Mouse (Mus musculus) hindbrain, embryonic 13.5 days (tissue): ENCODE results near the gene Dlg5. TPM values are rescaled to one million over a fixed set of nuclear protein-coding genes. Genes with fewer than 3 reads are reported as not detected.
A peak's percentile ranks its signal among the peaks of the same experiment; 100 is the strongest.

Source experiments
- ATAC-seq: fragments of 200-750 bp; cut with Nextera tagmentation; 2 replicates; pipeline ENCODE4 v1.8.0; 2017; ENCODE audit warnings: moderate TSS enrichment; ENCODE audit not compliant: low FRiP score
- H3K27ac ChIP-seq: fragments of 300-500 bp; sonication (generic); 2 replicates; pipeline ENCODE4 v1.5.1; 2015; ENCODE audit warnings: inconsistent platforms, mild to moderate bottlenecking, moderate library complexity
- H3K27me3 ChIP-seq: fragments of 300-500 bp; sonication (generic); 2 replicates; pipeline ENCODE4 v1.6.1; 2015; ENCODE audit warnings: mild to moderate bottlenecking, inconsistent platforms
- H3K36me3 ChIP-seq: fragments of 300-500 bp; sonication (generic); 2 replicates; pipeline ENCODE4 v1.6.1; 2015; ENCODE audit warnings: mild to moderate bottlenecking, inconsistent platforms
- H3K4me1 ChIP-seq: fragments of 300-500 bp; sonication (generic); replicated peaks from 2 replicates; pipeline ENCODE4 v1.6.1; 2015; ENCODE audit warnings: inconsistent platforms
- H3K4me2 ChIP-seq: fragments of 300-500 bp; sonication (generic); 2 replicates; pipeline ENCODE4 v1.6.1; 2015; ENCODE audit warnings: inconsistent platforms, mild to moderate bottlenecking, moderate library complexity
- H3K4me3 ChIP-seq: fragments of 300-500 bp; sonication (generic); 2 replicates; pipeline ENCODE4 v1.5.1; 2015; ENCODE audit warnings: mild to moderate bottlenecking, inconsistent platforms
- H3K9ac ChIP-seq: fragments of 300-500 bp; sonication (generic); 2 replicates; pipeline ENCODE4 v1.6.1; 2015; ENCODE audit warnings: mild to moderate bottlenecking, inconsistent platforms
- H3K9me3 ChIP-seq: fragments of 300-500 bp; sonication (generic); 2 replicates; pipeline ENCODE4 v1.6.1; 2016; ENCODE audit warnings: inconsistent platforms
- WGBS: fragments of 180-500 bp; shearing (Covaris S2); methylation state at CpG from one replicate; pipeline ENCODE4 v1.1.7; 2015; 5-methylcytosine and 5-hydroxymethylcytosine counted together
- polyA plus RNA-seq: library from polyadenylated mRNA; unstranded; fragments of >200 nt; fragmentation: Nextera tagmentation; extraction: Ambion mirVana; gene quantifications from 2 replicates; pipeline ENCODE4 v1.2.1, GENCODE M21; 2015

Gene Dlg5
- polyA plus RNA-seq, 1 experiment from 2014 or later, result 18.7 TPM

DNA sequence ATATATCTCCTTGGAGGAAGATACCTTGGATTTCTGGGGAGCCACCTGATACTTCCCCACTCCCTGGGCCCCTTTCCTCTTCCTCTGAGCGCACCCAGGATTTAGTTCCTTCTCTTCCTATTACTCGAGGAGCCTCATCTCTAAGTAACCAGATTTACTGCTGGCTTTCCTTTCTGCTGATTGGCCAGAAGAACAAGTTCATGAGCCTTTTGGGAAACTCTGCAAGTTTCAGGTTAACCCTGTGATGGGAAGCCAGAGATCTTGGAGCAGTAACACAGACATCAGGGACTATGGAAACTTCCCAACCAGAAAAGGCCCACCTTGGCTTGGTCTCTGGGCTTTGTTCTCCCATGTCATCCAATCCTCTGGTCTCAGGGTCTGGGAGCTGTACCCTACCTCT is 10.2 kb upstream of the Dlg5 start:
- Histone ChIP-seq H3K9ac (no peak overlapping the region), H3K27ac (no peak overlapping the region), H3K9me3 (no peaks in the 10 kb centered on the region), H3K4me2 (no peak overlapping the region), H3K4me3 (no peak overlapping the region), H3K4me1 (peaks cover 13% of the 10 kb centered on the region), H3K36me3 (no peaks in the 10 kb centered on the region), H3K27me3 (no peaks in the 10 kb centered on the region)
- ATAC-seq, result no peak
- WGBS, result 78% methylated on average over 2 of the region's 2 CpGs

DNA sequence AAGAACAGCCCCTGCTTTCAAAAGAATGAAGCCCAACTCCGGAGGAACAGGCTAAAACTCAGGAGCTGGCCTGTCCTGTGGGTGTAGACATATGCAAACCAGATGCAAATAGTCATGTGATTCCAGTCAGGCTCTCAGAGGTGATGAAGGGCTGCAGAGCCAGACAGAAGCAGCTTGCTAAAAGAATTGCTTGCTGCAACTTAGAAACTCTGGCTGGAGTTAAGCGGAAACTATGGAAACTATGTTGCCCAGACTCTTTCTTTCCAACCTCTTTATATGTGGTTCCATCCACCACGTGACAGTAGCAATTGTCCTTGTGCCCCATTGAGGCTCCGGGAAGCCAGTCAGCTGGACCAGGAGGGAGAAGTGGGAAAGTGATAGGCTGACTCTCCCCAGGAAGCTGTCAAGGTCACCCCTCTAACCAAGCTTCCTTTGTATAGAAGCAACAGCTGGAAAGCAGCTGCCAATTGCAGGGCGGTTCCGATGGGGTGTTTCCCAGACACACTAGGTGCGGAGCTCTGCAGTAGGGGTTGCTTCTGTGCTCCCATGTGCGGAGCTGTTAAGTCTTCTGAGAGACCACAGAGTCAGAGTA is 8.0 kb upstream of the Dlg5 start:
- Histone ChIP-seq H3K36me3 (no peaks in the 10 kb centered on the region), H3K27ac (peak overlapping the region; percentile 45), H3K27me3 (no peaks in the 10 kb centered on the region), H3K4me3 (no peak overlapping the region), H3K4me1 (peaks cover 13% of the 10 kb centered on the region), H3K9me3 (no peaks in the 10 kb centered on the region), H3K4me2 (no peak overlapping the region), H3K9ac (no peak overlapping the region; the same call in 1 of the 2 replicates)
- ATAC-seq, result peak; percentile 52
- WGBS, result 6% methylated on average over 8 of the region's 8 CpGs

DNA sequence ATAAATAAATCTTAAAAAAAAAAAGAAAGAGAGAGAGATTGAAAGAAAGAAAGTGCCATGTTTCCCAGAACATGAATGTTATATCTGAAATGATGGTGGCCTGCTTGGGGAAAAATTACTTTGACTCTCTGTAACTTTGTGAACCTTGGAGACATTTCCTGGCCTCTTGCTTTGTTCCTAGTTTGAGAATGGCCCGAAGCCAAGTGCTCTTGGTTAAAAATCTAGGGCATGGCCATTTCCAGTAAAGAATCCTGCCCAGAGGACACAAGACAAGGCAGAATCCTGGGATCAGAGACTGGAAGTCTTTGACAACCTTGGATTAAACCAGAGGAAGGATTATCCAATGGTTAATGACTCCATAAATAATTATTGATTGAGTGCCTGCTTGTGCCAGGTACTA is 5.6 kb upstream of the Dlg5 start:
- no peak overlapping the region for H3K4me2 ChIP-seq
- H3K27me3 ChIP-seq, result no peaks in the 10 kb centered on the region
- H3K4me3 ChIP-seq, result no peak overlapping the region
- no peaks in the 10 kb centered on the region for H3K9me3 ChIP-seq
- peaks cover 13% of the 10 kb centered on the region for H3K4me1 ChIP-seq
- H3K9ac ChIP-seq, result no peak overlapping the region
- 93% methylated on average over 1 of the region's 1 CpGs for WGBS
- no peaks in the 10 kb centered on the region for H3K36me3 ChIP-seq
- no peak for ATAC-seq
- H3K27ac ChIP-seq, result no peak overlapping the region

GRCm38 (mm10) chr14:24249926-24250325 is 4.2 kb upstream of the Dlg5 start:
- Histone ChIP-seq H3K27me3 (no peaks in the 10 kb centered on the region), H3K4me1 (peaks cover 20% of the 10 kb centered on the region), H3K4me3 (no peak overlapping the region), H3K4me2 (no peak overlapping the region), H3K27ac (no peak overlapping the region), H3K9ac (no peak overlapping the region), H3K9me3 (no peaks in the 10 kb centered on the region), H3K36me3 (no peaks in the 10 kb centered on the region)
- 61% methylated on average over 2 of the region's 2 CpGs for WGBS
- no peak for ATAC-seq

DNA sequence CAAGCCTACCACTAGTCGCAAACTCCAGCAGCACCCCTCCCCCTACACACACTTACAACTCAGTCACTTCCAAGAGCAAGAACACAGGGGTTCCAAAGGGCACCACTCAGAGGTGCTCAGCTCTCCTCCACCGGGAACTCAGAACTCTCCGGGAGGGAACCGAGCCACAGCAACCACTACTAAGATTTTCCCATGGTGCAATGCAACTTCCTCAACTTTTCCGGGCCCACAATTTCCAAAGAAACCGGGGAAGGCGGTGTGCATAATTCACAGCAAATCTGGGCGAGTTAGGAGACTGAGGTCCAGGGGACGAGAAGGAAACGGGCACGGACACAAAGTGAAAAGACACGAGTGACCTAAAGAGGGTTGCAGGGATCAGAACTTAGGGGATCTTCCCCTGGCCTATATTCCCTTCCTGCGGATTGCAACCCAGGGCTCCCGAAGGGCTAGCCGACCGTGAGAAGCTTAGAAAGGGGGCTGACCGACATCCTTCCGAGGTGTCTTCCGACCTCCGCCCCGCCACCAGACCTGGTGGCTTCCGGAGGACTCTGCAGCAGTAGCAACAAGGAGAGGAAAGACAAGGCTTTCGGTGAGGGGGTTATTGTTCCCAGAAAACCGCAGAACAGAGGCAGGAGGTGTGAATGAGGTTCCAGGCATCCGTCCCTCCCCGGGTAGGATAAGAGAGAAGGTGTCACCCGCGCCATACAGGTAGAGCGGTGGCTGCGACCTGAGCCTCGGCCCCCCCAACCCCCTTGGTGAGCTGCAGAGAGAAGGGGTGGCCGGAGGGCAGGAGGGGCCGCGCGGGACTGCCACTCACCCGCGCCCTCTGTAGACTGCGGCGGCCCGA is 1.2 kb downstream of the Dlg5 start:
- Histone ChIP-seq H3K4me2 (peak overlapping the region; percentile 71), H3K4me3 (peak overlapping the region; percentile 84), H3K9me3 (no peaks in the 10 kb centered on the region), H3K27ac (peak overlapping the region; percentile 96), H3K27me3 (no peaks in the 10 kb centered on the region), H3K36me3 (peaks cover 13% of the 10 kb centered on the region), H3K4me1 (peaks cover 48% of the 10 kb centered on the region), H3K9ac (peak overlapping the region; percentile 96)
- ATAC-seq, result peak; percentile 38; the same call in 1 of the 2 replicates
- WGBS, result under 1% methylated on average over 40 of the region's 40 CpGs

DNA sequence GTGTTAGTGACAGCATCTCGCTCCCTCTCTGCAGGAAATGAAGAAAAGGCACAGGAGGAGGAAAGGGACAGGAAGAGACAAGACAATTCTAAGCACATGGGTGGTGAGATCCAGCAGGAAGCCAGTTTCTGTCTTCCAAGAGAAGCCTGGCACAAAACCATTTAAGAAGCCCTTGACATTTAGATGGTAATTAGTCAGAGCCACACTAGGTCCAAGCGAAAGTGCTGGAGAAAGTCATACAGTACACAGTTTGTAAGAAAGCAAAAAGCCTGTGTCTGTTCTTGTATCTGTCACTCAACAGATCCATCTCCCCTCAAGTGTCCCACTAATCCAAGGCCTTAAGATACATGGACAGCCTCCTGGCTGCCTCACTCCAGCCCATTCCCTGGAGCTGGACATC is 3.7 kb downstream of the Dlg5 start:
- no peak overlapping the region for H3K4me2 ChIP-seq
- peaks cover 13% of the 10 kb centered on the region for H3K36me3 ChIP-seq
- peaks cover 66% of the 10 kb centered on the region for H3K4me1 ChIP-seq
- no peak overlapping the region for H3K4me3 ChIP-seq
- H3K27ac ChIP-seq, result no peak overlapping the region
- no peaks in the 10 kb centered on the region for H3K9me3 ChIP-seq
- no peak overlapping the region for H3K9ac ChIP-seq
- WGBS, result 92% methylated on average over 2 of the region's 2 CpGs
- H3K27me3 ChIP-seq, result no peaks in the 10 kb centered on the region
- no peak for ATAC-seq

DNA sequence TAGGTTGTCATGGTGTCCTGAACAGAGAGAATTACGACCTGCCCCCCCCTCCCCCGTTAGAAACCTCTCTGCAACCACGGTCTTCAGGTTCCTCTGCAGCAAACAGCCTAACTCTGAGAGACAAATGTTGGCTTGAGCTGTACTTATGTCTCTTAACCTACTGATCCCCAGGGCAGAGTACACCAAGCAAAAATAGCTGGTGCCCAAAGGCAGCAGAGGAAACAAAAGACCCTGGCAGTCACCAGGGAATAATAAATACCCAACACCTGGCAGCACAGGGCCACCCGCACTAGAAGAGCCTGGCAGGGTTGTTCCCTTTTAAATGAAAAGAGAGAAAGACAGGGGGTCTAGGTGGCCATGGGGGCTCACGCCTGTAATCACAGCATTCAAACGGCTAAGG is 4.9 kb downstream of the Dlg5 start:
- Histone ChIP-seq H3K27me3 (no peaks in the 10 kb centered on the region), H3K9ac (no peak overlapping the region), H3K4me2 (no peak overlapping the region), H3K9me3 (no peaks in the 10 kb centered on the region), H3K36me3 (peaks cover 13% of the 10 kb centered on the region), H3K27ac (no peak overlapping the region), H3K4me3 (no peak overlapping the region), H3K4me1 (peaks cover 67% of the 10 kb centered on the region)
- WGBS, result 64% methylated on average over 6 of the region's 6 CpGs
- no peak for ATAC-seq

- H3K27ac ChIP-seq, result no peak overlapping the region
- no peaks in the 10 kb centered on the region for H3K27me3 ChIP-seq
- peaks cover 13% of the 10 kb centered on the region for H3K36me3 ChIP-seq
- H3K4me3 ChIP-seq, result no peak overlapping the region
- no peak overlapping the region for H3K9ac ChIP-seq
- H3K4me1 ChIP-seq, result peaks cover 71% of the 10 kb centered on the region
- no peaks in the 10 kb centered on the region for H3K9me3 ChIP-seq
- no peak for ATAC-seq
- 87% methylated on average over 11 of the region's 11 CpGs for WGBS
- H3K4me2 ChIP-seq, result no peak overlapping the region
These were observed 6.1 kb downstream of the Dlg5 start for GRCm38 (mm10) chr14:24239651-24240050.

DNA sequence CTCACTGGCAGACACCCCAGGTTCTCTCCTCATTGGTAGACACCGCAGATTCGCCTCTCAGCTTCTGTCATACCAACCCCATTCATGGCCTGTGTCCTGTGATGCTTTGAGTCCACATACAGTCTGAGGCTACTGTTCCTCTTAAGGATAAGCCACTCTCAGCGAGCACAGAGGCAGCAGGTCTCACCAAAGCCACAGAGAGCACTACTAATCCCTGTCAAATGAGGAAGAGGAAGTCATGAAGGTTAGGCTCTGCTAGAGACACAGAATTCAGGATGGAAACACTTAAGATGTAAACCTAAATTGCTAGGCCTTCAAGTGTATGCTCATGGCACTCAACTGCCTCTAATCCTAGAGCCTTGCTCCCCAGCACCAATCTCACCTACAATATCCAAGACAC is 9.8 kb downstream of the Dlg5 start:
- Histone ChIP-seq H3K9ac (no peak overlapping the region), H3K27ac (no peak overlapping the region), H3K4me2 (no peak overlapping the region), H3K4me1 (peaks cover 52% of the 10 kb centered on the region), H3K27me3 (no peaks in the 10 kb centered on the region), H3K9me3 (no peaks in the 10 kb centered on the region), H3K4me3 (no peak overlapping the region), H3K36me3 (no peaks in the 10 kb centered on the region; the same call in none of the 2 replicates)
- ATAC-seq, result no peak
- 93% methylated on average over 3 of the region's 3 CpGs for WGBS

- Histone ChIP-seq H3K36me3 (no peaks in the 10 kb centered on the region; the same call in none of the 2 replicates), H3K4me2 (no peak overlapping the region), H3K4me3 (no peak overlapping the region), H3K9me3 (no peaks in the 10 kb centered on the region), H3K27ac (0 out of 2 replicates have a peak overlapping the region, but pooled peaks have one; percentile 12), H3K4me1 (peaks cover 46% of the 10 kb centered on the region), H3K9ac (no peak overlapping the region), H3K27me3 (no peaks in the 10 kb centered on the region)
- 16% methylated on average over 2 of the region's 2 CpGs for WGBS
- no peak for ATAC-seq
These were observed 11.3 kb downstream of the Dlg5 start for GRCm38 (mm10) chr14:24234411-24234810.

- H3K9me3 ChIP-seq, result no peaks in the 10 kb centered on the region
- H3K4me3 ChIP-seq, result no peak overlapping the region
- H3K9ac ChIP-seq, result no peak overlapping the region
- peaks cover 34% of the 10 kb centered on the region for H3K4me1 ChIP-seq
- H3K27me3 ChIP-seq, result no peaks in the 10 kb centered on the region
- H3K36me3 ChIP-seq, result no peaks in the 10 kb centered on the region; the same call in none of the 2 replicates
- no peak overlapping the region for H3K4me2 ChIP-seq
- no peak overlapping the region for H3K27ac ChIP-seq
- no peak for ATAC-seq
- WGBS, result 65% methylated on average over 12 of the region's 12 CpGs
These were observed 12.8 kb downstream of the Dlg5 start for GRCm38 (mm10) chr14:24232641-24233633.

DNA sequence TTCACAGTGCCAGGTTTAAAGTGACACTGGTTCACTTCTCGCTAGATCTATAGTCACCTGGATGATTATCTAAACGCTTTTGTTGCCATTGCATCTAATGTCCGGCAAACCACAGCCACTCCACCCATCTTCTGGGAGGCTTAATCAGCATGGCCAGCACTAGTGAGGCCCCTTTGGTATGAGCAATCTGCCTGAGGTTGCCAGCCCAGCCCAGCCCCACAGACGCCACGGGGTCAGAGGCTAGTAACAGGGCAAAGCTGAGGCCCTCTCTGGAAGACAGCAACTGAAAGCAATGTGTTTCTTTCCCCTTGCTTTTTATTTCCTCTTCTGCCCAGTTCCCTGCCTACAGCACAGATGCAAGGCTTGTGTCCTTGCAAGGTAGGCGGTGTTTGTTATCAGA is 17.2 kb downstream of the Dlg5 start:
- H3K27me3 ChIP-seq, result no peaks in the 10 kb centered on the region
- WGBS, result 83% methylated on average over 6 of the region's 6 CpGs
- H3K9me3 ChIP-seq, result no peaks in the 10 kb centered on the region
- peaks cover 13% of the 10 kb centered on the region for H3K4me1 ChIP-seq
- no peak overlapping the region for H3K27ac ChIP-seq
- H3K4me3 ChIP-seq, result no peak overlapping the region
- no peak for ATAC-seq
- no peaks in the 10 kb centered on the region for H3K36me3 ChIP-seq
- no peak overlapping the region for H3K9ac ChIP-seq
- H3K4me2 ChIP-seq, result no peak overlapping the region
